Mouse (Mus musculus) kidney, postnatal 0 days (tissue): ENCODE results near the gene Olfr787. TPM values are rescaled to one million over a fixed set of nuclear protein-coding genes. Genes with fewer than 3 reads are reported as not detected.

Experiments used
- ATAC-seq: fragments of 200-750 bp; cut with Nextera tagmentation; replicated peaks from 2 replicates; pipeline ENCODE4 v1.8.0; 2017; ENCODE audit warnings: low read depth, moderate number of reproducible peaks, moderate TSS enrichment, moderate library complexity; ENCODE audit not compliant: low FRiP score
- DNase-seq: peaks from one replicate; pipeline ENCODE4 v3.0.0-alpha.2; 2016; ENCODE audit warnings: low spot score
- H3K27ac ChIP-seq: fragments of 300-500 bp; sonication (generic); 2 replicates; pipeline ENCODE4 v1.5.1; 2014; ENCODE audit warnings: mild to moderate bottlenecking
- H3K27me3 ChIP-seq: fragments of 300-500 bp; sonication (generic); 2 replicates; pipeline ENCODE4 v1.6.1; 2014; ENCODE audit warnings: low read length, mixed read lengths; ENCODE audit not compliant: insufficient read depth
- H3K36me3 ChIP-seq: fragments of 300-500 bp; sonication (generic); 2 replicates; pipeline ENCODE4 v1.6.1; 2014; ENCODE audit warnings: low read length, mixed read lengths; ENCODE audit not compliant: insufficient read depth
- H3K4me1 ChIP-seq: fragments of 300-500 bp; sonication (generic); replicated peaks from 2 replicates; pipeline ENCODE4 v1.6.1; 2014; ENCODE audit warnings: antibody characterized with exemption, low read length, mixed read lengths; ENCODE audit not compliant: insufficient read depth
- H3K4me2 ChIP-seq: fragments of 300-500 bp; sonication (generic); 2 replicates; pipeline ENCODE4 v1.6.1; 2014; ENCODE audit warnings: mild to moderate bottlenecking, low read length, moderate library complexity, mixed read lengths
- H3K4me3 ChIP-seq: fragments of 300-500 bp; sonication (generic); replicated peaks from 2 replicates; pipeline ENCODE4 v1.5.1; 2014; ENCODE audit warnings: low read depth, low read length
- H3K9ac ChIP-seq: fragments of 300-500 bp; sonication (generic); 2 replicates; pipeline ENCODE4 v1.6.1; 2014; ENCODE audit warnings: low read depth, low read length
- H3K9me3 ChIP-seq: fragments of 300-500 bp; sonication (generic); replicated peaks from 2 replicates; pipeline ENCODE4 v1.6.1; 2016; ENCODE audit warnings: low read length, inconsistent platforms, mixed read lengths
- CTCF ChIP-seq: IDR thresholded peaks from 2 replicates; pipeline ENCODE4 v1.5.1; 2016; ENCODE audit warnings: antibody characterized with exemption, low read depth, mild to moderate bottlenecking, moderate library complexity
- WGBS: fragments of 180-500 bp; shearing (Covaris S2); extraction: QIAGEN DNeasy Blood & Tissue Kit; methylation state at CpG from one replicate; pipeline ENCODE4 v1.1.7; 2014; 5-methylcytosine and 5-hydroxymethylcytosine counted together
- polyA plus RNA-seq: library from polyadenylated mRNA; unstranded; fragments of >200 nt; fragmentation: Nextera tagmentation; extraction: Ambion mirVana; gene quantifications from 2 replicates; pipeline ENCODE4 v1.2.1, GENCODE M21; 2015

Gene Olfr787
- not detected in 2 replicates for polyA plus RNA-seq

DNA sequence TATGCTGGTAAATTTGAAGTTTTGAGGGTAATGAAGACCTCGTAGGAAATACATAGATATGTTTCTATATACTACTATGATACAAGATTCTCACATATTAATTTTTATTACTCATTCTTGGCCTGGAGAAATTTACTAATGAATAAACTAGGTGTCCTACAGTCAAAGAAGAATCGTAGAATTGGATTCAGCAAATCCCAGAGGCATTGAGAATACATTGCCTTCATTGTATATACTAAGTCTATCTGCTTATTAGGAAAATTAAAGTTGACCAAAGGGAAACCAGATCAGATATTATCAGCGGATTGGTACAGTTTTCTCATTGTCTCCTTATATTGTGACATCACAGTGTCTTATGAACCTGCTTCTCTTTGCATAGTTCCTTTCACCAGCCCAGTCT lies at the start of gene Olfr787:
Gene Olfr787 (plus strand): TSS at position 301 of the 400 bp plus-strand sequence.
- no peak for DNase-seq
- H3K4me2 ChIP-seq, result no peak within 1 kb of the TSS
- H3K4me1 ChIP-seq, result no peaks in the 10 kb centered on the region
- 78% methylated on average over 3 of the region's 3 CpGs for WGBS
- no peaks in the 10 kb centered on the region for H3K9me3 ChIP-seq
- no peak for ATAC-seq
- H3K36me3 ChIP-seq, result no peaks in the 10 kb centered on the region
- no peak within 1 kb of the TSS for H3K27ac ChIP-seq
- no peak within 1 kb of the TSS for H3K4me3 ChIP-seq
- no peak for TF ChIP-seq CTCF
- no peaks in the 10 kb centered on the region for H3K27me3 ChIP-seq
- H3K9ac ChIP-seq, result no peak within 1 kb of the TSS

- no peaks in the 10 kb centered on the region for H3K27me3 ChIP-seq
- DNase-seq (no peak), ATAC-seq (no peak)
- H3K4me2 ChIP-seq, result no peak within 1 kb of the TSS
- H3K9ac ChIP-seq, result no peak within 1 kb of the TSS
- no peak within 1 kb of the TSS for H3K4me3 ChIP-seq
- H3K4me1 ChIP-seq, result no peaks in the 10 kb centered on the region
- no peak within 1 kb of the TSS for H3K27ac ChIP-seq
- no peaks in the 10 kb centered on the region for H3K36me3 ChIP-seq
- no peak for TF ChIP-seq CTCF
- H3K9me3 ChIP-seq, result no peaks in the 10 kb centered on the region
Measured at GRCm38 (mm10) chr10:129427006-129427405, 34.7 kb upstream of the Olfr787 start, which contains the start of gene Olfr786. TSS of gene Olfr786 (plus strand) at chr10:129427306.

DNA sequence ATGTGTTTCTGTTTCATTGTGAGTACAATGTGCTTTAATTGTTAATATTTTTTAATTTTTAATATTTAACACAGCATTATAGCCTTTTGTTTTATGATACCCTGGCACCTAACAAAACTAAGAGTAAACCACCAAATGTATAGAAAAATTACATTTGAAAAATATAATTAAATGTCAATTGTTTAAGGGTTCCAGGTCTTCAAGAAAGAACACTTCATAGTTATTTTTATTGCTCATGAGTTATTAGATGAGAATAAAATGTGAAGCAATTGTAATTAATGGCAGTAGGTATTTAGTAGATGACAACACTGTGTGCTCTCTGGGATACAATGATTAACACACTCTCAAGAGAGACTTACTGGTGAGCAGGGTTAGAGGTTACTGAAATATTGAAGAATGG lies 9.0 kb downstream of the Olfr787 start, which contains the start of gene Olfr788:
Gene Olfr788 (plus strand): TSS at position 301 of the 400 bp plus-strand sequence.
- Histone ChIP-seq H3K9me3 (no peaks in the 10 kb centered on the region), H3K27me3 (no peaks in the 10 kb centered on the region), H3K4me2 (no peak within 1 kb of the TSS), H3K4me3 (no peak within 1 kb of the TSS), H3K9ac (no peak within 1 kb of the TSS), H3K36me3 (no peaks in the 10 kb centered on the region), H3K4me1 (no peaks in the 10 kb centered on the region), H3K27ac (no peak within 1 kb of the TSS)
- ATAC-seq (no peak), DNase-seq (no peak)
- no peak for TF ChIP-seq CTCF

DNA sequence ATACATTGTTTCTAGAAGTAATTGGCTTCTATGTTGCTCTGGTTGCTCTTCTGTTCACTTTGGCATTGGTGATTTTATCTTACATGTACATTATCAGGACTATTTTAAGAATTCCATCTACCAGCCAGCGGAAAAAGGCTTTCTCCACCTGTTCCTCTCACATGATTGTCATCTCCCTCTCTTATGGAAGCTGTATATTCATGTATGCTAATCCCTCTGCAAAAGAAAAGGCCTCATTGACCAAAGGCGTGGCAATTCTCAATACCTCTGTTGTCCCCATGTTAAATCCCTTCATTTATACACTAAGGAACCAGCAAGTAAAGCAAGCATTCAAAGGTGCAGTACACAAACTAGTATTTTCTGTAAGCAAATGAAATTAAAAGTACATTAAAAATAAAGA lies 11.6 kb downstream of the Olfr787 start:
- no peak for TF ChIP-seq CTCF
- 69% methylated on average over 2 of the region's 2 CpGs for WGBS
- ATAC-seq (no peak), DNase-seq (no peak)
- H3K4me3 ChIP-seq, result no peak overlapping the region
- H3K9me3 ChIP-seq, result no peaks in the 10 kb centered on the region
- no peaks in the 10 kb centered on the region for H3K36me3 ChIP-seq
- no peaks in the 10 kb centered on the region for H3K27me3 ChIP-seq
- H3K27ac ChIP-seq, result no peak overlapping the region
- H3K4me1 ChIP-seq, result no peaks in the 10 kb centered on the region
- no peak overlapping the region for H3K9ac ChIP-seq
- no peak overlapping the region for H3K4me2 ChIP-seq

DNA sequence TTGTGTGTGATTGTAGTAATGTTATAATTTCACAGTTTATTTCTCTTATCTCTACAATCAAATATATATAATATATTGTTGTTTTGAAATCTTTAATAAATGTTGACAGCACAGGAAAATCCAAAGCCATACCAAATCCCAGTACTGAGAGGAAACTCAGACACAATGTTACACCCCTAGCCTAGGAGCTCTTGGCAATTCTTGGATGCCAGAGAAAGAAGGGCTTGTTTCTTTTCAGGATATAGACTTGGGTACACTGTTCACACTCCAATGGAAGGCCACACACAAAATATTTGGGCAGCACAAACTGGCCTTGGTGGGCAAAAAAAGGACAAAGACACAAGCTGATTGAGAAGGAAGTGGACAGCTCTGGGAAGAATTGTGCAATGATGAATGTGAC lies 12.1 kb downstream of the Olfr787 start:
- no peaks in the 10 kb centered on the region for H3K9me3 ChIP-seq
- H3K4me3 ChIP-seq, result no peak overlapping the region
- no peak for TF ChIP-seq CTCF
- no peak overlapping the region for H3K27ac ChIP-seq
- H3K9ac ChIP-seq, result no peak overlapping the region
- ATAC-seq (no peak), DNase-seq (no peak)
- H3K27me3 ChIP-seq, result no peaks in the 10 kb centered on the region
- no peaks in the 10 kb centered on the region for H3K36me3 ChIP-seq
- H3K4me2 ChIP-seq, result no peak overlapping the region
- no peaks in the 10 kb centered on the region for H3K4me1 ChIP-seq

DNA sequence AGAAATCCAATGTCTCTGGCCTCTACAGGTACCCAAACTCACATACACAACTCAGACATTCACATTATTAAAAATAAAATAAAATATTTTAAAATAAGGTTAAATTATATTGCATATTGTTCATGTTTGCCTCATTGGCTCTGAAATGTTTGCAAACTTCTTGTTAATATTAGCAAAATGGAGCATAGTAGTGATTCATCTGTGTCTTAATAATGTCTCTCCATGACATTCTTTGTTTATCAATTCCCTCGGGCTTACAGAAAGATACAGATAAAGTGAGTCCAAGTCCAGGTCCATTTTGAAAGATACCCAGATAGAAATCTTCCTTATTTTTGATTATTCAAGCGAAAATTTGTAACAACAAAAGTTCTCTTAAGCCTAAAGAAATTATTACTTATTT lies 22.8 kb downstream of the Olfr787 start, which contains the start of gene Olfr789:
Gene Olfr789 (plus strand): TSS at position 301 of the 400 bp plus-strand sequence.
- Histone ChIP-seq H3K4me2 (no peak within 1 kb of the TSS), H3K27me3 (no peaks in the 10 kb centered on the region), H3K9me3 (no peaks in the 10 kb centered on the region), H3K4me3 (no peak within 1 kb of the TSS), H3K36me3 (no peaks in the 10 kb centered on the region), H3K9ac (no peak within 1 kb of the TSS), H3K4me1 (no peaks in the 10 kb centered on the region), H3K27ac (no peak within 1 kb of the TSS)
- DNase-seq, result no peak
- TF ChIP-seq CTCF, result no peak
- no peak for ATAC-seq
- 58% methylated on average over 2 of the region's 2 CpGs for WGBS

DNA sequence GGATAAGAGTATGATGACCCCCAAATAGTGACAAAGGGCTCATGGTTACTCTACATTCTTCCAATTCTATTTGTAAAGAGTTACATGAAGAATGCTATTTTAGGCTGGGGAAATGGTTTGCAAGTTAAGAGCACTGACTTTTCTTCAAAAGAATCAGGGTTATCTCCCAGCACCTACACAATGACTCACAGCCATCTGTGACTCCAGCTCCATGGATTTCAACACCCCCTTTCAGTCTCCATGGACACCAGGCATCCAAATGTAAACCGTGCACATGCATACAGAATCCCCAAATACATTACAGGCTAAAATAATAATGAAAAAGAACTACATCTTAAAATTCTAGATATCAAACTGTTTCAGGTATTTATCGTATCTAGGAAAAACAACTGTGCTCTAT lies 28.4 kb downstream of the Olfr787 start:
- 73% methylated on average over 2 of the region's 2 CpGs for WGBS
- Histone ChIP-seq H3K9ac (no peak overlapping the region), H3K4me3 (no peak overlapping the region), H3K4me2 (no peak overlapping the region), H3K36me3 (no peaks in the 10 kb centered on the region), H3K27me3 (no peaks in the 10 kb centered on the region), H3K4me1 (no peaks in the 10 kb centered on the region), H3K27ac (no peak overlapping the region), H3K9me3 (no peaks in the 10 kb centered on the region)
- no peak for TF ChIP-seq CTCF
- ATAC-seq, result no peak
- no peak for DNase-seq
